Mouse (Mus musculus) erythroblast, embryonic 14.5 days (primary cell): ENCODE measurements around the gene Gak.

Source experiments
- GATA1 ChIP-seq: IDR thresholded peaks from 2 replicates; pipeline ENCODE4 v1.6.1; 2012; ENCODE audit warnings: low read length, inconsistent platforms, mixed read lengths
- TAL1 ChIP-seq: IDR thresholded peaks from 3 replicates; pipeline ENCODE4 v1.6.1; 2012; ENCODE audit warnings: low read length, inconsistent platforms, mixed read lengths

DNA sequence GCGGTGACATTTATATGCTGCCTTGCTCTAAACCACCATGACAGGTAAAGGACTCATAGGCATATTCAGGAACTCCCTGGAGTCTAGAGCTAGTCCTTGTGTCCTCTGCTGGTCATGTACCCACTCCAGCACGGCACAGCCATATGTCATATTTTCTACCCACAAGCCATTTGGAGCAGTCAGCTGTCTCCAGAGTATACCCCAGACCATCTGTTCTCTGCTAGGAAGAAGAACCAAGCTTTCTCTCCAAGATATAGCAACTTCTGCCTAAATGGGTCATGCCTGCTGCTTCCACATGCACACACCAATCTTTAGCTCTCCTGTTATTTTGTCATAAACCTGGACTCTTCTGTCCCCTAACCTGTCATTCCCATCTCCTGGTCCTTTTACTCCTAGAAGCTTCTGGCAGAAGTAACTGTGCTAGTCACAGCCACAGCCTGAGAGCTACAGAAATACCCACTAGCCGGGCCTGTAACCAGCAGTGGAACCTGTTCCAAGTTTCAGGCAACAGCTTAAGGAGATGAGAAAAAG, 48.1 kb downstream of the Gak start:
- TF ChIP-seq GATA1, result no peak
- no peak for TF ChIP-seq TAL1
